Mouse (Mus musculus): ENCODE measurements at regions not wholly inside any gene's neighbourhood (a gene's known extent, or its start where the extent isn't known, plus 50 kb on each side); places are given as distances from the start of the nearest gene placed in this dataset.

DNA sequence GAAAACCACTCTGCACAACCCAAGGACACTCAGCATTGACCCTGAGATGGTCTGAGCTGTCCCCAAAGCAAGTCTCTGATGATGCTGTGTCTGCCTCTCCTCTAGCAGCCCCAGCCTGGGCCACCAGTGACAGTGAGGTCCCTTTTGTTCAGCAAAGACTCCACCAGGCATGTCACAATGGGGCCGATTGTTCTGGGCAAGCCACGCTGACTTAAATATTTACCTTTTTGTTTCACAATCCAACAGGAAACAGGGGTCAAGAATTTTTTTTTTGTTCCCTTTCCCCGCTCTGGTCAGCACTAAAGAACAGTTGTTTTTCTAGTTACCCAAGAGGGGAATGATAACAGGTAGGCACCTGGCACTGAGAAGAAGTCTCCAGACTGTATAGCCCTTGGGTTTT, 72.4 kb upstream of the Errfi1 start:
- no peaks in the 10 kb centered on the region for H3K4me1 ChIP-seq (ENCODE audit: insufficient read depth, low read depth, low read length)
- no peak for DNase-seq (ENCODE audit: low spot score)
- peaks cover 13% of the 10 kb centered on the region for H3K27me3 ChIP-seq (ENCODE audit: insufficient read depth, low read length)
- H3K9me3 ChIP-seq (replicated peaks): no peaks in the 10 kb centered on the region
- no peaks in the 10 kb centered on the region for H3K36me3 ChIP-seq (replicated peaks)
- TF ChIP-seq POLR2AphosphoS5 (IDR thresholded peaks at IDR 0.05; ENCODE audit: insufficient replicate concordance, low read depth, low read length) (no peak), GATA1 (IDR thresholded peaks at IDR 0.05; ENCODE audit: borderline replicate concordance, low read length) (no peak), GATA2 (IDR thresholded peaks at IDR 0.05; ENCODE audit: borderline replicate concordance, low read depth, low read length) (no peak), CTCF (IDR thresholded peaks at IDR 0.05; ENCODE audit: low read depth, low read length) (no peak), TAL1 (conservative IDR thresholded peaks at IDR 0.05; ENCODE audit: low read depth, low read length) (no peak)
- ATAC-seq (ENCODE audit: extremely low read depth, insufficient number of reproducible peaks, low FRiP score, poor library complexity, severe bottlenecking): no peak
- no peak overlapping the region for H3K4me3 ChIP-seq (ENCODE audit: low read depth, low read length)

- Histone ChIP-seq H3K27me3 (ENCODE audit: insufficient read depth, low read length) (peaks cover 19% of the 10 kb centered on the region), H3K36me3 (replicated peaks) (no peaks in the 10 kb centered on the region), H3K4me1 (ENCODE audit: insufficient read depth, low read depth, low read length) (no peaks in the 10 kb centered on the region), H3K4me3 (ENCODE audit: low read depth, low read length) (no peak overlapping the region), H3K9me3 (replicated peaks) (peaks cover 3% of the 10 kb centered on the region)
- DNase-seq (ENCODE audit: low spot score): no peak
- ATAC-seq (ENCODE audit: extremely low read depth, insufficient number of reproducible peaks, low FRiP score, poor library complexity, severe bottlenecking): no peak
- TF ChIP-seq CTCF (IDR thresholded peaks at IDR 0.05; ENCODE audit: low read depth, low read length) (no peak), GATA2 (IDR thresholded peaks at IDR 0.05; ENCODE audit: borderline replicate concordance, low read depth, low read length) (no peak), GATA1 (IDR thresholded peaks at IDR 0.05; ENCODE audit: borderline replicate concordance, low read length) (no peak), TAL1 (conservative IDR thresholded peaks at IDR 0.05; ENCODE audit: low read depth, low read length) (no peak), POLR2AphosphoS5 (IDR thresholded peaks at IDR 0.05; ENCODE audit: insufficient replicate concordance, low read depth, low read length) (no peak)
These were observed 74.4 kb upstream of the Errfi1 start for GRCm38 (mm10) chr4:150779340-150779739.

GRCm38 (mm10) chr4:150778683-150779082, 75.0 kb upstream of the Errfi1 start:
- DNase-seq (ENCODE audit: low spot score) (no peak), ATAC-seq (ENCODE audit: extremely low read depth, insufficient number of reproducible peaks, low FRiP score, poor library complexity, severe bottlenecking) (no peak)
- H3K4me1 ChIP-seq (ENCODE audit: insufficient read depth, low read depth, low read length): no peaks in the 10 kb centered on the region
- H3K9me3 ChIP-seq (replicated peaks): peaks cover 8% of the 10 kb centered on the region
- TF ChIP-seq CTCF (IDR thresholded peaks at IDR 0.05; ENCODE audit: low read depth, low read length) (no peak), POLR2AphosphoS5 (IDR thresholded peaks at IDR 0.05; ENCODE audit: insufficient replicate concordance, low read depth, low read length) (no peak), GATA1 (IDR thresholded peaks at IDR 0.05; ENCODE audit: borderline replicate concordance, low read length) (no peak), GATA2 (IDR thresholded peaks at IDR 0.05; ENCODE audit: borderline replicate concordance, low read depth, low read length) (no peak), TAL1 (conservative IDR thresholded peaks at IDR 0.05; ENCODE audit: low read depth, low read length) (no peak)
- H3K36me3 ChIP-seq (replicated peaks): no peaks in the 10 kb centered on the region
- no peak overlapping the region for H3K4me3 ChIP-seq (ENCODE audit: low read depth, low read length)
- peaks cover 22% of the 10 kb centered on the region for H3K27me3 ChIP-seq (ENCODE audit: insufficient read depth, low read length)

GRCm38 (mm10) chr4:150775695-150776521, 77.8 kb upstream of the Errfi1 start:
- ATAC-seq (ENCODE audit: extremely low read depth, insufficient number of reproducible peaks, low FRiP score, poor library complexity, severe bottlenecking): no peak
- peaks cover 8% of the 10 kb centered on the region for H3K9me3 ChIP-seq (replicated peaks)

DNA sequence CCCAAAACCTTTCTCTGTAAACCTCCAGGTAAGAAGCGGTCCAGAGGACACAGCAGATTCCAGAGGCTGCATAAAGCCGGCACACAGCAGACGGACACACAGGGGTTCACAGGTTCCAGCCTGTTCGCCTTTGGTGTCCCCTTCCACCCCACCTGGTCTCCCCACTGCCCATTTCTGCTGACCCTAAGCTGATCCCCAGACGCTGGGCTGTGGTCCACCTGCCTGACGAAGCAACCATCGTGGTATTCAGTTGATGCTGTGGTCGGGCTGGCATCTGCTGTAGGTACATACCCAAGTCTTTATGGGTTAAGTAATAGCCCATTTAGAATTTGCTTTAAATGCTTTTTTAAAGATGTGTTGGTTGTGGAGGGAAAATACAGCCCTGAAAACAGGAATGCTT, 78.4 kb upstream of the Errfi1 start:
- no peak overlapping the region for H3K4me3 ChIP-seq (ENCODE audit: low read depth, low read length)
- DNase-seq (ENCODE audit: low spot score) (no peak), ATAC-seq (ENCODE audit: extremely low read depth, insufficient number of reproducible peaks, low FRiP score, poor library complexity, severe bottlenecking) (no peak)
- no peaks in the 10 kb centered on the region for H3K4me1 ChIP-seq (ENCODE audit: insufficient read depth, low read depth, low read length)
- peaks cover 8% of the 10 kb centered on the region for H3K9me3 ChIP-seq (replicated peaks)
- no peak for TF ChIP-seq TAL1 (conservative IDR thresholded peaks at IDR 0.05; ENCODE audit: low read depth, low read length)
- TF ChIP-seq POLR2AphosphoS5 (IDR thresholded peaks at IDR 0.05; ENCODE audit: insufficient replicate concordance, low read depth, low read length): no peak
- no peak for TF ChIP-seq CTCF (IDR thresholded peaks at IDR 0.05; ENCODE audit: low read depth, low read length)
- TF ChIP-seq GATA1 (IDR thresholded peaks at IDR 0.05; ENCODE audit: borderline replicate concordance, low read length): no peak
- no peak for TF ChIP-seq GATA2 (IDR thresholded peaks at IDR 0.05; ENCODE audit: borderline replicate concordance, low read depth, low read length)
- H3K27me3 ChIP-seq (ENCODE audit: insufficient read depth, low read length): peaks cover 9% of the 10 kb centered on the region; the same call in 1 of the 2 replicates
- H3K36me3 ChIP-seq (replicated peaks): no peaks in the 10 kb centered on the region

More at GRCm38 (mm10) chr4:150775695-150776521, 77.8 kb upstream of the Errfi1 start:
- peaks cover 13% of the 10 kb centered on the region for H3K27me3 ChIP-seq (ENCODE audit: insufficient read depth, low read length)
- DNase-seq (ENCODE audit: low spot score): no peak
- no peaks in the 10 kb centered on the region for H3K4me1 ChIP-seq (ENCODE audit: insufficient read depth, low read depth, low read length)
- H3K4me3 ChIP-seq (ENCODE audit: low read depth, low read length): no peak overlapping the region
- TF ChIP-seq GATA2 (IDR thresholded peaks at IDR 0.05; ENCODE audit: borderline replicate concordance, low read depth, low read length): no peak
- no peak for TF ChIP-seq POLR2AphosphoS5 (IDR thresholded peaks at IDR 0.05; ENCODE audit: insufficient replicate concordance, low read depth, low read length)
- no peak for TF ChIP-seq CTCF (IDR thresholded peaks at IDR 0.05; ENCODE audit: low read depth, low read length)
- no peak for TF ChIP-seq GATA1 (IDR thresholded peaks at IDR 0.05; ENCODE audit: borderline replicate concordance, low read length)
- no peak for TF ChIP-seq TAL1 (conservative IDR thresholded peaks at IDR 0.05; ENCODE audit: low read depth, low read length)
- H3K36me3 ChIP-seq (replicated peaks): no peaks in the 10 kb centered on the region

DNA sequence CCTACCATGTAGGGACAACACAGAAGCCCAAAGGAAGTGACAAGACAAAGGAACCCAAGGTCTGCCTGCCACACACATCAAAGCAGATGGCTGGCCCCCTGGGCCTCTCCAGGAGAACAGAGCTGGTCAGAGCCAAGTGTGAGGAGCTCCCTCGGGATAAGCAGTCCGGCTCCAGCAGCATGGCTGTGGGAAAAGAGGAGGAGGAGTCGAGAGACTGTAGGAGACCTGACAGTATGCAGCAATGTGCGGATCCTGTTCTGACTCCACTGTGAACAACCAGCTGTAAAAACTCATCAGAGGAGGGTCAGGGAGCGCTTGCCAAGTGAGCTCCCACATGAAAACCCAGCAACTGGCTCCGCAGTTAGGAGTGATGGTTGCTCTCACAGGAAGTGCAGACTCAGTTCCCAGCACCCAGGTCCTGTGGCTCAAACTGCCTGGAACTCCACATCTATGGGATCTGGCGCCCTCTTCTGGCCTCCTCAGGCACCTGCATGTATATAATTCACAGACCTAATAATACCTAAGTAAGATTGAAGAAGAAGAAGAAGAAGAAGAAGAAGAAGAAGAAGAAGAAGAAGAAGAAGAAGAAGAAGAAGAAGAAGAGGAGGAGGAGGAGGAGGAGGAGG, 79.3 kb upstream of the Errfi1 start:
- H3K4me1 ChIP-seq (ENCODE audit: insufficient read depth, low read depth, low read length): no peaks in the 10 kb centered on the region
- peaks cover 9% of the 10 kb centered on the region; the same call in 1 of the 2 replicates for H3K27me3 ChIP-seq (ENCODE audit: insufficient read depth, low read length)
- peaks cover 8% of the 10 kb centered on the region for H3K9me3 ChIP-seq (replicated peaks)
- DNase-seq (ENCODE audit: low spot score): no peak
- no peak for ATAC-seq (ENCODE audit: extremely low read depth, insufficient number of reproducible peaks, low FRiP score, poor library complexity, severe bottlenecking)
- no peaks in the 10 kb centered on the region for H3K36me3 ChIP-seq (replicated peaks)
- no peak for TF ChIP-seq TAL1 (conservative IDR thresholded peaks at IDR 0.05; ENCODE audit: low read depth, low read length)
- no peak overlapping the region for H3K4me3 ChIP-seq (ENCODE audit: low read depth, low read length)
